Mouse (Mus musculus): Measurements from ENCODE around the gene Dph6.

DNA sequence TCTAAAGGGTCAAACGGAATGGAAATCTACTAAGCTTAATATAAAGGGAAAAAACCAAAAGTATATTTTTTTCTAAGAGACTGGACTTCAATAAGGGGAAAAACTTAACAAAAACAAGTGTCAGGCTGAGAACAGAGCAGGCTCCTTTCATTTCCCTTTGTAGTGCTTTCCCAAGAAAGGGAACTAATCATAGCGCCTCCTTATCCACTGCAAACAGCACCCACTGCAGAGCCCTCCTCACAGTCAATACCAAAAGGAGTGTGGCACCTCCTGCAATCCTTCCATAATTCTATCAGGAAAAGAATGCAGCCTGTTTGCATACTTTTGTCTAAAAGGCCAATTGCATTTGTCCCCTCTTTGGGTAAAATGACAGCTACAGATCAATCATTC, 32.2 kb downstream of the Dph6 start:
- TF ChIP-seq GATA1 (IDR thresholded peaks at IDR 0.05; ENCODE audit: low read depth, low read length) (no peak), SIN3A (IDR thresholded peaks at IDR 0.05; ENCODE audit: low read length) (no peak), POLR2AphosphoS2 (IDR thresholded peaks at IDR 0.05; ENCODE audit: low read length) (no peak), USF2 (IDR thresholded peaks at IDR 0.05; ENCODE audit: borderline replicate concordance in 1 of 2, insufficient read depth in 1 of 2, low read depth in 1 of 2, low read length in 2 of 2) (no peak), CHD1 (IDR thresholded peaks at IDR 0.05; ENCODE audit: low read depth, low read length) (no peak), TAL1 (IDR thresholded peaks at IDR 0.05; ENCODE audit: low read length) (no peak), MAFK (IDR thresholded peaks at IDR 0.05; ENCODE audit: borderline replicate concordance, low read depth, low read length) (no peak), POLR2A (IDR thresholded peaks at IDR 0.05; ENCODE audit: control insufficient read depth in 1 of 2, insufficient read depth in 1 of 2, low read depth in 1 of 2, low read length in 2 of 2, poor library complexity in 1 of 2) (no peak), GABPA (IDR thresholded peaks at IDR 0.05; ENCODE audit: low read depth, low read length) (no peak), CTCF (IDR thresholded peaks at IDR 0.05 in 2 of 3, conservative IDR thresholded peaks at IDR 0.05 in 1 of 3; ENCODE audit: control insufficient read depth in 1 of 3, insufficient read depth in 1 of 3, low read depth in 2 of 3, low read length in 3 of 3, poor library complexity in 1 of 3, severe bottlenecking in 1 of 3) (no peak)
